Mouse (Mus musculus) embryonic facial prominence, embryonic 14.5 days (tissue): ENCODE measurements at regions not wholly inside any gene's neighbourhood (a gene's known extent, or its start where the extent isn't known, plus 50 kb on each side); places are given as distances from the start of the nearest gene placed in this dataset.

ENCODE experiments used
- ATAC-seq: fragments of 200-750 bp; cut with Nextera tagmentation; 2 replicates; pipeline ENCODE4 v1.8.0; 2017; ENCODE audit warnings: low read depth, moderate number of reproducible peaks, moderate TSS enrichment
- DNase-seq: peaks from one replicate; pipeline ENCODE4 v3.0.0-alpha.2; 2015; ENCODE audit warnings: low spot score
- H3K27ac ChIP-seq: fragments of 300-500 bp; sonication (generic); replicated peaks from 2 replicates; pipeline ENCODE4 v1.5.1; 2014; ENCODE audit warnings: low read depth, mild to moderate bottlenecking, low read length, moderate library complexity
- H3K27me3 ChIP-seq: fragments of 300-500 bp; sonication (generic); replicated peaks from 2 replicates; pipeline ENCODE4 v1.6.1; 2014; ENCODE audit warnings: low read length; ENCODE audit not compliant: control insufficient read depth, insufficient read depth
- H3K36me3 ChIP-seq: fragments of 300-500 bp; sonication (generic); 2 replicates; pipeline ENCODE4 v1.6.1; 2014; ENCODE audit warnings: low read length, mixed read lengths; ENCODE audit not compliant: control insufficient read depth, insufficient read depth
- H3K4me1 ChIP-seq: fragments of 300-500 bp; sonication (generic); 2 replicates; pipeline ENCODE4 v1.6.1; 2014; ENCODE audit warnings: antibody characterized with exemption, low read length; ENCODE audit not compliant: control insufficient read depth, insufficient read depth
- H3K4me2 ChIP-seq: fragments of 300-500 bp; sonication (generic); 2 replicates; pipeline ENCODE4 v1.6.1; 2014; ENCODE audit warnings: low read depth, mild to moderate bottlenecking, low read length, moderate library complexity, mixed read lengths
- H3K4me3 ChIP-seq: fragments of 300-500 bp; sonication (generic); 2 replicates; pipeline ENCODE4 v1.5.1; 2014; ENCODE audit warnings: low read depth, mild to moderate bottlenecking, low read length
- H3K9ac ChIP-seq: fragments of 300-500 bp; sonication (generic); 2 replicates; pipeline ENCODE4 v1.6.1; 2014; ENCODE audit warnings: low read depth, mild to moderate bottlenecking, low read length, moderate library complexity, mixed read lengths
- H3K9me3 ChIP-seq: fragments of 300-500 bp; sonication (generic); 2 replicates; pipeline ENCODE4 v1.6.1; 2016; ENCODE audit warnings: low read length; ENCODE audit not compliant: control insufficient read depth
- WGBS: fragments of 180-500 bp; shearing (Covaris S2); extraction: QIAGEN DNeasy Blood & Tissue Kit; methylation state at CpG from one replicate; pipeline ENCODE4 v1.1.7; 2014; 5-methylcytosine and 5-hydroxymethylcytosine counted together

DNA sequence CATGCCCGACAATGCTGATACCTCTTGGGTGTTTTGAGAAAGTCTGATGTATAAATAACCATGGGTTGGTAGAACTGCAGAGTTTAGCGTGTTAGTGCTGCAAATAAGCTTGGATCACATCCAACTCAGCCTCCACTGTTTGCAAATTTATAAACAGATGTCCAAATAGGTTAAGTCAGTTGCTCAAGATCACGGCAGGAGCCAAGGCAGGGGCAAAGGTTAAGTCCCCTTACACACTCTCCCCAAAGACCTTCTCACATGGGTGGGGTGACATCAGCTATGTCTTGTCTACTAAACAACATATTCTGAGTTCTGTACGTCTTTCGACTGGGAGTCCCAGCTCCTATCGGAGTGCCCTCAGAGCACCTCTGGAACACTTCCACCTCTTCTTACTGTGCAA lies 261.0 kb downstream of the Foxo1 start:
- H3K4me1 ChIP-seq = no peaks in the 10 kb centered on the region
- WGBS = 61% methylated on average over 6 of the region's 6 CpGs
- H3K4me2 ChIP-seq = no peak overlapping the region
- no peak overlapping the region for H3K4me3 ChIP-seq
- DNase-seq (no peak), ATAC-seq (no peak)
- H3K27me3 ChIP-seq = peaks cover 11% of the 10 kb centered on the region; the same call in 1 of the 2 replicates
- H3K36me3 ChIP-seq = no peaks in the 10 kb centered on the region
- no peak overlapping the region for H3K27ac ChIP-seq
- no peaks in the 10 kb centered on the region for H3K9me3 ChIP-seq
- H3K9ac ChIP-seq = no peak overlapping the region

DNA sequence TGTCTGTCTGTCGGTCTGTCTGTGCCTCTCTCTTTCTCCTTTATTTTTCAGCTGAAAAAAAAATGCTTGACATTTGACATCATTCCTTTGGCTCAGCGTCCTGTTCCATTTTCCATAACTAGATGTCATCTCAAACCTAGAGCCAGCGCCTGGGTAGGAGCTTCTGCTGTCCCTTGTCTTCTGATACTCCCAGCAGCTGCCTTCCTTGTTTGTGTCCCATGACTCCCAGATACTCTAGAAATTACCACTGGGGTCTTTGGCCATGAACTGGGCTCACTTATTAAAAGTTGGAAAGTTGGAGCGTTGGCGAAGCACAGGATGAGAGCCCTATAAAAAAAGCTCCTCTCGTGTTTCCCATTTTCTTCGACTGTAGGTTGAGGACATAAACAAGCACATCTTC lies 260.4 kb downstream of the Foxo1 start:
- Histone ChIP-seq H3K36me3 (no peaks in the 10 kb centered on the region), H3K4me1 (no peaks in the 10 kb centered on the region), H3K9me3 (no peaks in the 10 kb centered on the region), H3K9ac (no peak overlapping the region), H3K27ac (no peak overlapping the region), H3K4me3 (no peak overlapping the region), H3K4me2 (no peak overlapping the region), H3K27me3 (peaks cover 11% of the 10 kb centered on the region; the same call in 1 of the 2 replicates)
- ATAC-seq = no peak
- no peak for DNase-seq
- WGBS = 80% methylated on average over 7 of the region's 7 CpGs

DNA sequence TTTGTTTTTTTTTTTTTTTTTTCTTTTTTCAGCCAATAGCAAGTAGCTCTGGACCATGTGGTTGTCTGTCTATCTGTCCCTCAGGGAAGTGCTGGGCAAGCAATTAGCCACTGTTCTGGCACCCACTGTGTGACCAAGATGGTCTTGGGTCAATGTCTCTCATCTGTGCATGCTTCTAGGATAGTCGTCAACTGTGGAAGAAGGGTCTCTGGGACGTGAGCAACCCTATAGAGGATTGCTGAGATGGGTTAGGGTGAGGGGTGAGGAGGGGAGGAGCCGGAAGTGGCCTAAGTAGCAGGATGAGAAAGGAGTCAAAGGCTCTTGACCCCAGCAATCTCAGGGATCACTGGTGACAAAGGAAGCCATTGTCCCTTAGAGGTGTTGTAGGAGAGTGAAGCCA lies 259.6 kb downstream of the Foxo1 start:
- ATAC-seq = no peak
- 35% methylated on average over 3 of the region's 3 CpGs for WGBS
- no peak for DNase-seq
- no peaks in the 10 kb centered on the region for H3K9me3 ChIP-seq
- no peak overlapping the region for H3K4me2 ChIP-seq
- no peaks in the 10 kb centered on the region for H3K36me3 ChIP-seq
- H3K4me3 ChIP-seq = no peak overlapping the region
- no peaks in the 10 kb centered on the region for H3K4me1 ChIP-seq
- H3K9ac ChIP-seq = no peak overlapping the region
- H3K27ac ChIP-seq = no peak overlapping the region
- H3K27me3 ChIP-seq = peaks cover 11% of the 10 kb centered on the region; the same call in 1 of the 2 replicates

DNA sequence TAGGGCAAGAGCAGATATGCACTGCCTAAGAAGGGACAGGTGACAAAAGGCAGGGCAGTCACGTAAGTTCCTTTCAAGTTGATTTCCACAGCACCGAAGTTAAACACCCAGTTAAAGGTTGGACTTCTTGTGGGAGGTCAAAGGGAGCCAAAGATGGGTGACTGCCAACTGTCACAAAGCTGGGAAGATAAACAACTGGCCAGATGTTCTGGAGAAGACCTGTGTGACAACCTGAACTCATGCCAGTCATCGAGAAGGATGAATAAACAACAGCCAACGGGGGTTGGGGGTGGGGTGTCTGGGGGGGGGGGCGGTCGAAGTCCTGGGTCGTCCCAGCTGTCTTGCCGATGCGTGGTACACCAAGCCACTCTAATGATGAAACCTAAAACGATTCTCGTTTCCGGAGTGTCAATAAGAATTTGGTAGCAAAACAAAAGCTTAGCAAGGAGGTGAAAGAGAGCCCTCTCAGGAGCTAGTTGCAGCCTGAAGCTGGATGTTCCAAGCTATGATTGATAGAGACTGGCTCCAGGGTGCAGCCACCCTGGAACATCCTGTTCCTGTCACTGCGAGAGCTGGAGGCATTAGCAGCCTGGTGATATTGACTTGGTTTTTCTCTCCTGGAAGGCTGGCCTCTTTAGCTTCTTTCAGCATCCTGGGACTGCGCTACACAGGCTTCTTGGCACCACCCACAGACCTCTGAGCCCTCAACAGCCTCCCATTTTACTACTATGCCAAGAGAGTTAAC lies 259.0 kb downstream of the Foxo1 start:
- no peak for ATAC-seq
- WGBS = 38% methylated on average over 14 of the region's 14 CpGs

DNA sequence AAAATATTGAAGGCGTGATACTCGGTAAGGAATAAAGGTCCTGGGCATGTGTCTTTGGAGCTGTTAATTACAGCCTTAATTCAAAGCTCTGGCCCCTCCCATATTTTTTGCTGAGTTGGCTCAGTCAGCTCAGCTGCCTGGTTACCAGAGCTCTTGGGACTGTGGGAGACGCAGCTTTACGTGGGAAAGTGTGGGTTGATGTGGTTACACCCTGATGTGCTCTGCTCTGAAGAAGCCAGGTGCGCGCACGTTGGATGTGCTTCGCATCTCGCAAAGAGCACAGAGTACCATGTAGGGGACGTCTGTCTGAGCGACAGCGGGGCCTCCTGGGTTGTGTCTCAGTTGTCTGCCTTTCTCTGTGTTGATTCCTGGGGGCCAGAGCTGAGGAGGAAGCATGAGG lies 254.8 kb downstream of the Foxo1 start:
- no peak overlapping the region for H3K4me3 ChIP-seq
- H3K9me3 ChIP-seq = no peaks in the 10 kb centered on the region
- ATAC-seq (peak; percentile 62; the same call in 1 of the 2 replicates), DNase-seq (no peak)
- WGBS = 80% methylated on average over 12 of the region's 12 CpGs
- H3K27ac ChIP-seq = no peak overlapping the region
- no peaks in the 10 kb centered on the region for H3K27me3 ChIP-seq
- no peaks in the 10 kb centered on the region for H3K36me3 ChIP-seq
- peaks cover 7% of the 10 kb centered on the region; the same call in 1 of the 2 replicates for H3K4me1 ChIP-seq
- H3K9ac ChIP-seq = no peak overlapping the region
- H3K4me2 ChIP-seq = no peak overlapping the region

More for the DNA sequence above, 259.0 kb downstream of the Foxo1 start:
- Histone ChIP-seq H3K4me3 (no peak overlapping the region), H3K4me2 (no peak overlapping the region), H3K9me3 (no peaks in the 10 kb centered on the region), H3K4me1 (no peaks in the 10 kb centered on the region), H3K36me3 (no peaks in the 10 kb centered on the region), H3K9ac (no peak overlapping the region), H3K27me3 (peaks cover 11% of the 10 kb centered on the region; the same call in 1 of the 2 replicates), H3K27ac (no peak overlapping the region)
- no peak for DNase-seq

DNA sequence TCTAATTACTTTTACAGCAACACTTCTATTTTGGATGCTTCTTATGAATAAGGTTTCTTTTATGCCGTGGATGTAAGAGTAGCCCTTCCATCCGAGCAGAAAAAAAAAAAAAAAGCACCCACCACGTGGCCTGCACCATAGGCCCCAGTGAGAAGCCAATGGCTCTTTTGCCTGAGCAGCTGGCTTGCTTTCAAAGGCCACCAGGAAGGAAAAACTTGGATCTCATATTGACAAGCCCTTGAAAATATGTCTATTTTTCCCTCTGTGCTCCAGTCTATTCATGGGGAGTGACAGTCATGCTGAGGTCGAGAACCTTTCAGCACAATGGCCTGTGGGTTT lies 252.4 kb downstream of the Foxo1 start:
- no peak overlapping the region; the same call in 1 of the 2 replicates for H3K27ac ChIP-seq
- H3K4me3 ChIP-seq = no peak overlapping the region
- peaks cover 7% of the 10 kb centered on the region; the same call in 1 of the 2 replicates for H3K4me1 ChIP-seq
- no peaks in the 10 kb centered on the region for H3K36me3 ChIP-seq
- no peak overlapping the region for H3K9ac ChIP-seq
- peak; percentile 37; the same call in 1 of the 2 replicates for ATAC-seq
- no peak for DNase-seq
- no peaks in the 10 kb centered on the region for H3K9me3 ChIP-seq
- no peaks in the 10 kb centered on the region for H3K27me3 ChIP-seq
- WGBS = 44% methylated on average over 4 of the region's 4 CpGs
- H3K4me2 ChIP-seq = no peak overlapping the region

DNA sequence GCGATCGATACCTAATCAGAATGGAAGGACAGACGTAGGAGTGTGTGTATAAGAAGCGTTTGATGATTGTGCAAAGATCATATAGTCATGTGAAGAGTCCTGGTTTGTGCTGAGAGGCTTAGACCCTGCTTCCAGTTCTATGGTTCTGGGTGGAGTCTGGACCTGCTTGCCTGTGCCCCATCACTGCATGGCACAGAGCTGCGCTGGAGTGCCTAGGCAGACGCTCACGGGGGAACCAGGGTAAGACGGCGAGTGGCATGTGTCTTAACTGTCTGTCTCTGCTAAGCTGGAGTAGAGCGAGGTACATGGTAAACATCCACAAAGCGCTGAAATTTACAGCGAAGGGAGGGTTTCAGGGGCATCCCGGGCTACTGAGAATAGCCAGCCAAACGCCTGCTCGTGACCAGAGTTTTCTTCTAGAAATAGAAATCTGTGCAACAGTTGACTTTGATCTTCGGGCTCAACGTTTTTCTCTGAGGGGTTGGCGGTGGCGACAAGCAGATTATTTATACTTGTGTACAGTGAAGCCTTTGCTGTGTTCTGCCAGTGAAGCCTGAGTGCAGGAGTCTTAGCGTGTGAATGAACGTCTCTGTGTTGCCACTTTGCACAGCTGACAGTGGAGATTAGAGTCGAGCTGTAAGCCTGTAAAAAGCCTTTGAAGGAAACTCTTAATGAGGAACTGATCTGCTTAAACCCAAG lies 251.9 kb downstream of the Foxo1 start:
- Histone ChIP-seq H3K4me3 (no peak overlapping the region), H3K4me2 (no peak overlapping the region), H3K9me3 (no peaks in the 10 kb centered on the region), H3K9ac (no peak overlapping the region), H3K27me3 (no peaks in the 10 kb centered on the region), H3K4me1 (peaks cover 7% of the 10 kb centered on the region; the same call in 1 of the 2 replicates), H3K27ac (no peak overlapping the region; the same call in none of the 2 replicates), H3K36me3 (no peaks in the 10 kb centered on the region)
- DNase-seq (peak; percentile 70), ATAC-seq (peak; percentile 75; the same call in 1 of the 2 replicates)
- 67% methylated on average over 22 of the region's 22 CpGs for WGBS

DNA sequence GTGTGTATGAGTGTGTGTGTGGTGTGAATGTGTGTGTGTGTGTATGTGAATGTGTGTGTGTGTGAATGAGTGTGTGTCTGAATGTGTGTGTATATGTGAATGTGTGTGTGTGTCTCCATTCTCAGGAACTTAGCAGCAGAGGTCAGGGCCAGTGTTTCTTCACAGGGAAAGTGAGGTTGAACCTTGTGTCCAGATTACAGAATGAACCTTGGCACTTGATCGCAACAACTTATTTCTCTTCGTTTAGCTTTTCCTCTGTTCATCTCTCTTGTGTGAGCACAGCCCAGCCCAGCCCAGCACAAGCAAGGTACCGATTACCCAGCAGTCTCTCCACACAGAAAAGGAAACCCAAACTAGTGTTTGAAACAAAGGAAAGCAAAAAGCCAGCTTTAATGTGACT lies 249.7 kb downstream of the Foxo1 start:
- DNase-seq = no peak
- Histone ChIP-seq H3K9ac (no peak overlapping the region), H3K27ac (no peak overlapping the region), H3K27me3 (no peaks in the 10 kb centered on the region), H3K4me2 (no peak overlapping the region), H3K4me3 (no peak overlapping the region), H3K9me3 (no peaks in the 10 kb centered on the region), H3K4me1 (peaks cover 7% of the 10 kb centered on the region; the same call in 1 of the 2 replicates), H3K36me3 (no peaks in the 10 kb centered on the region)
- WGBS = 86% methylated on average over 3 of the region's 3 CpGs
- no peak for ATAC-seq
